Mouse (Mus musculus): ENCODE results near the gene Synpo2. TPM values are rescaled to one million over a fixed set of nuclear protein-coding genes. Genes with fewer than 3 reads are reported as not detected.

The Synpo2 gene
- polyA plus RNA-seq, 2 experiments, result 0.03 to 0.04 TPM

DNA sequence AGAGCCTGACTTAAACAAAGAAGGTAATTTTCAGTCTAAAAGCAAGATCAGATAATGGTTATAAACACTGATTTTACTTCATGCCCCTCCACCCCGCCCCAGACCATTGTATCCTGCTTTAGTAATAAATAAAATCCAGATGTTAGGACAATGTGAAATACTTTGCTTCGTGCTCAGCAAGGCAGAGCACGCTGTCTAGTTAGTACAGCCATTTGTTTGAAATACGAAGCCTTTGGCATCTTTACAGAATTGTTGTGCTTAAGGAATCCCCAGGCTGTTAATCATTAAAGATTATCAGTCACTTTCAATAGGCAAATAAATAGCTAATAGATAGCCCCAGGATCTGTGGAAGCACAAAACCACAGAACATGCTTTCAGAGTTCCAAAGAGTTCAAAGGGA, 9.7 kb upstream of the Synpo2 start:
- no peaks in the 10 kb centered on the region for H3K36me3 ChIP-seq (replicated peaks; ENCODE audit: control insufficient read depth, insufficient read depth, low read depth)
- no peak overlapping the region for H3K4me2 ChIP-seq (ENCODE audit: low read depth)
- H3K4me1 ChIP-seq (replicated peaks; ENCODE audit: control insufficient read depth in 2 of 2, insufficient read depth in 2 of 2, low read length in 1 of 2), result no peaks in the 10 kb centered on the region
- ATAC-seq (ENCODE audit: insufficient read depth) (no peak), DNase-seq (ENCODE audit: low read depth in 3 of 3, low spot score in 3 of 3) (no peak)
- H3K27ac ChIP-seq, result no peak overlapping the region
- no peak overlapping the region for H3K9ac ChIP-seq (replicated peaks)
- WGBS (ENCODE audit: insufficient replicate concordance), result 54% methylated on average over 4 of the region's 4 CpGs
- TF ChIP-seq EP300 (IDR thresholded peaks at IDR 0.05; ENCODE audit: low read depth) (no peak), CTCF (IDR thresholded peaks at IDR 0.05; ENCODE audit: low read depth) (no peak)
- H3K4me3 ChIP-seq (ENCODE audit: insufficient read depth in 1 of 2, low read depth in 2 of 2, low read length in 2 of 2), result no peak overlapping the region
- H3K9me3 ChIP-seq (ENCODE audit: control insufficient read depth, low read length), result no peaks in the 10 kb centered on the region
- no peaks in the 10 kb centered on the region for H3K27me3 ChIP-seq (ENCODE audit: control insufficient read depth, insufficient read depth, low read length)

DNA sequence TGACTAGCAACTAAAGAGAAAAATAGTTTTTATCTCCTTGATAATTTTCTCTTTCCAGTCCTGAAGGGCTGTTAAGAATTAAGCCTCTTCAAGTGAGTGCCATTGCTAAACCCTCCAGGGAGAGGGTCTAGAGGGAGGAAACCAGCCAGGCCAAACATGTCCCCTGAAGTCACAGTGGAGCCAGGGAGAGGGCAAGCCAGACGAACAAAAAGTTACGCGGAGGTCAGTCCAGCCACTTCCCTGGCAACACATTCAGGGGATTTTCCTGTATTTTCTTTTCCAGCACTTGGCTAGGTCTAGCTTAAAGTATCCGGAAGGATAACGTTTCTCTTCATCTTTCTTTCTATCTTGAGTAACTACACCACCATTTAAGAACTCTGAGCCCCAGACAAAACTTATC, 8.4 kb upstream of the Synpo2 start:
- H3K4me3 ChIP-seq (ENCODE audit: insufficient read depth in 1 of 2, low read depth in 2 of 2, low read length in 2 of 2), result no peak overlapping the region
- ATAC-seq (ENCODE audit: insufficient read depth) (no peak), DNase-seq (ENCODE audit: low read depth in 3 of 3, low spot score in 3 of 3) (no peak)
- 71% methylated on average over 5 of the region's 5 CpGs for WGBS (ENCODE audit: insufficient replicate concordance)
- no peak overlapping the region for H3K27ac ChIP-seq
- H3K27me3 ChIP-seq (ENCODE audit: control insufficient read depth, insufficient read depth, low read length), result no peaks in the 10 kb centered on the region
- H3K9ac ChIP-seq (replicated peaks), result no peak overlapping the region
- H3K4me2 ChIP-seq (ENCODE audit: low read depth), result no peak overlapping the region
- H3K9me3 ChIP-seq (ENCODE audit: control insufficient read depth, low read length), result no peaks in the 10 kb centered on the region
- no peaks in the 10 kb centered on the region for H3K36me3 ChIP-seq (replicated peaks; ENCODE audit: control insufficient read depth, insufficient read depth, low read depth)
- TF ChIP-seq CTCF (IDR thresholded peaks at IDR 0.05; ENCODE audit: low read depth), result no peak
- TF ChIP-seq EP300 (IDR thresholded peaks at IDR 0.05; ENCODE audit: low read depth), result no peak
- no peaks in the 10 kb centered on the region for H3K4me1 ChIP-seq (replicated peaks; ENCODE audit: control insufficient read depth in 2 of 2, insufficient read depth in 2 of 2, low read length in 1 of 2)

DNA sequence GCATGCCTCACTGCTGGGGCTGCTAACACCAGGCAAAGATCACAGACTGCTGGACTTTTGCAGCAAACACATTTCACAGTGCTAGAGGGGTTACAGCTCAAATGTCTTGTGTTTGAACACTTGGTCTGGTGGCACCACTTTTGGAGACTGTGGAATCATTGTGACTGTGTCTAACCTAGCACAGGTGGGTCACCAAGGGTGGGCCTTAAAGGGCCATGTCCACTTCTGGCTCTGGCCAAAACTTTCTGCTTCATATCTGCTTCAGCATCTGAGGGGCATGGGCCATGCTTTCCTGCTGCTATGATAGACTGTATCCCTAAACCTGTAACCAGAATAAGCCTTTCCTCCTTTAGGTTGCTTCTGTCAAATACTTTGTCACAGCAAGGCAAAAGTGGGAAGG, 1.5 kb upstream of the Synpo2 start:
- H3K4me2 ChIP-seq (ENCODE audit: low read depth), result no peak overlapping the region
- no peaks in the 10 kb centered on the region for H3K4me1 ChIP-seq (replicated peaks; ENCODE audit: control insufficient read depth in 2 of 2, insufficient read depth in 2 of 2, low read length in 1 of 2)
- H3K4me3 ChIP-seq (ENCODE audit: insufficient read depth in 1 of 2, low read depth in 2 of 2, low read length in 2 of 2), result no peak overlapping the region
- no peaks in the 10 kb centered on the region for H3K36me3 ChIP-seq (replicated peaks; ENCODE audit: control insufficient read depth, insufficient read depth, low read depth)
- H3K9ac ChIP-seq (replicated peaks), result no peak overlapping the region
- peaks cover 6% of the 10 kb centered on the region for H3K27me3 ChIP-seq (ENCODE audit: control insufficient read depth, insufficient read depth, low read length)
- no peak overlapping the region for H3K27ac ChIP-seq
- no peak for ATAC-seq (ENCODE audit: insufficient read depth)
- no peak for TF ChIP-seq EP300 (IDR thresholded peaks at IDR 0.05; ENCODE audit: low read depth)
- no peak for TF ChIP-seq CTCF (IDR thresholded peaks at IDR 0.05; ENCODE audit: low read depth)
- no peaks in the 10 kb centered on the region for H3K9me3 ChIP-seq (ENCODE audit: control insufficient read depth, low read length)
- no peak for DNase-seq (ENCODE audit: low read depth in 3 of 3, low spot score in 3 of 3)

DNA sequence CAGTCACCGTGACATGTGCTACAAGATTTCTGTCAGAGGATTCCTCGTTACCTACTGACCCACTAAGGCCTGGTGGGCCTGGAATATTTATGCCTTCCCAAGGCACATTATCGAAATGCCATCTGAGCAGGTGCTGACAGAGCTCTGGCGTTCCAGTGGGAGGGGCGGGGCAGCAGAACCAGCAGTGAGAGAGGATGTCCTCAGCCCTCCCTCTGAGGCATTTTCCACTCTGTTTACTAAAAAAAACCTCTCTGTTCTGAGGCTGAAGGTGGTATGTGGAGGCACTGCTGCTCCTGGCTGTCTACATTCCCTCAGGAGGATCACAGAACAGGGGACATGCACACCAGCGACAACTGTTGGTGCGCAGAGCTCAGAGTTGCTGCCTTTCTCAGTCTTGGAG, 1.1 kb upstream of the Synpo2 start:
- no peaks in the 10 kb centered on the region for H3K9me3 ChIP-seq (ENCODE audit: control insufficient read depth, low read length)
- TF ChIP-seq CTCF (IDR thresholded peaks at IDR 0.05; ENCODE audit: low read depth) (no peak), EP300 (IDR thresholded peaks at IDR 0.05; ENCODE audit: low read depth) (no peak)
- ATAC-seq (ENCODE audit: insufficient read depth), result no peak
- 36% methylated on average over 7 of the region's 7 CpGs for WGBS (ENCODE audit: insufficient replicate concordance)
- no peak overlapping the region for H3K27ac ChIP-seq
- H3K4me1 ChIP-seq (replicated peaks; ENCODE audit: control insufficient read depth in 2 of 2, insufficient read depth in 2 of 2, low read length in 1 of 2), result no peaks in the 10 kb centered on the region
- no peaks in the 10 kb centered on the region for H3K36me3 ChIP-seq (replicated peaks; ENCODE audit: control insufficient read depth, insufficient read depth, low read depth)
- DNase-seq (ENCODE audit: low read depth in 3 of 3, low spot score in 3 of 3), result no peak
- H3K4me2 ChIP-seq (ENCODE audit: low read depth), result no peak overlapping the region
- H3K9ac ChIP-seq (replicated peaks), result no peak overlapping the region
- no peak overlapping the region for H3K4me3 ChIP-seq (ENCODE audit: insufficient read depth in 1 of 2, low read depth in 2 of 2, low read length in 2 of 2)
- H3K27me3 ChIP-seq (ENCODE audit: control insufficient read depth, insufficient read depth, low read length), result peaks cover 6% of the 10 kb centered on the region

DNA sequence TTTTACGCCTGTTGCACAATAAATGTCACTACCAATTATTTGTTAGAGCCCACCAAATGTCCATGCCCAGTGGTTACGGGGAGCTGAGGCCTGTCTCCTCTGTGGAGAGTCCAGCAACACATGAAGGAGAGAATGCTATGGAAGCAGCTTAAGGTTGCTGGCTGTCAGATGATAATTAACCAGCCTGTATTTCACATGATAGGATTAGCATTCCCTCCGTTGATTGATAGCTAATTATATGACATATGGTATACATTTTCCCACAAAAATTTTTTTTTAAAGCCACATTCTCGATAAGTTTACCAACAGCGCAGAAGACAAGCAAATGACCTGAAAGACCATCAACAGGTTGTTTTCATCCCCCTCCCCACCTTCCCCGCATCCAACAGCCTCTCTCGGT, 454 bp downstream of the Synpo2 start:
- peak overlapping the region; percentile 47 for H3K4me2 ChIP-seq (ENCODE audit: low read depth)
- ATAC-seq (ENCODE audit: insufficient read depth) (no peak), DNase-seq (ENCODE audit: low read depth in 3 of 3, low spot score in 3 of 3) (no peak)
- H3K9me3 ChIP-seq (ENCODE audit: control insufficient read depth, low read length), result no peaks in the 10 kb centered on the region
- H3K27ac ChIP-seq, result no peak overlapping the region
- H3K4me1 ChIP-seq (replicated peaks; ENCODE audit: control insufficient read depth in 2 of 2, insufficient read depth in 2 of 2, low read length in 1 of 2), result no peaks in the 10 kb centered on the region
- H3K27me3 ChIP-seq (ENCODE audit: control insufficient read depth, insufficient read depth, low read length), result peaks cover 6% of the 10 kb centered on the region
- no peak for TF ChIP-seq CTCF (IDR thresholded peaks at IDR 0.05; ENCODE audit: low read depth)
- no peak for TF ChIP-seq EP300 (IDR thresholded peaks at IDR 0.05; ENCODE audit: low read depth)
- no peaks in the 10 kb centered on the region for H3K36me3 ChIP-seq (replicated peaks; ENCODE audit: control insufficient read depth, insufficient read depth, low read depth)
- H3K9ac ChIP-seq (replicated peaks), result no peak overlapping the region
- WGBS (ENCODE audit: insufficient replicate concordance), result 23% methylated on average over 7 of the region's 7 CpGs
- H3K4me3 ChIP-seq (ENCODE audit: insufficient read depth in 1 of 2, low read depth in 2 of 2, low read length in 2 of 2), result peak overlapping the region; percentile 18 to 26; a peak in 2 of 4 replicates

All from liver, embryonic 14.5 days (tissue).